Mouse (Mus musculus): ENCODE results near the gene Cyth1. TPM values are rescaled to one million over a fixed set of nuclear protein-coding genes. Genes with fewer than 3 reads are reported as not detected.

Gene Cyth1
- polyA plus RNA-seq, 1 experiment, result 4.5 TPM

DNA sequence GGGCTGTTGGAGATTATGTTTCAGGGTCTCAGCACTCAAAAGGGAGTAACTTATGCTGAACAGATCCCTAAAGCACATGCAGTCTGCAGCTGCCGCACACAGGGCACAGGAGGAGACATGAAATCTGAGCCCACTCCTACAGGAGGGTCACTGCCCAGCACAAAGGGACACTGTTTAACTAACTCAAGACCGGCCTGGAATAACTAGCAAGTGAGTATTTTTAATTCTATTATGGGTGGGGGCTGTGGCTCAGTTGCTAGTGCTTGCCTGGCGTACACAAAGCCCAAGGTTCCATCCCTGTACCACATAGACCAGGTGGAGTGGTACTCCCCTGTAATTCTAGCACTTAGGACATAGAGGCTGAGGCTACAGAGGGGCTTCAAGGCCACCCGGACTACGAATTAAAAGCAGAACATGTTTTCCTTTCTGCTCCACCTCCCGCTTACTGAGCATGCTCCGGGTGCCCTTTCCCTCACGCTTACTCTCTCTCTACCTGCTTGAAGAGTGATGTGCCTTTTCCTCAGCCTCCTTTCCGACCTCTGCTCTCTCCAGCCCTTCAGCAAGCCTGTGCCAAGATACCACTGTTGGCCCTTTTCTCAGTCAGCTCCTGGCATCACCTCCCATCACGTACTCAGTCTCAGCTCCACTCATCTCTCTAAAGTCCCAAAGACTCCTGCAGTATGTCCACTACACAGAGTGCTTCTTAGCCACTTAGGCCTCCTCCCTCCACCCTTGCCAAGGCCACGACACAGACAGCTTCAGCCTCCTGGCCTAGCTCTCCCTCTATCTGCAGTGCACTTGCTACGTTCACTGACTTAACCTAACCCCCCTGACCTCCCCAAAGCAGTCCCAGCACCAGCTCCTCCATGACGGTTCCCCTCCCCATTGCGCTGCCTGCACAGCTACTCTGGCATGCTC lies 8.9 kb downstream of the Cyth1 start:
- TF ChIP-seq GATA1 (IDR thresholded peaks at IDR 0.05; ENCODE audit: low read length), result no peak

DNA sequence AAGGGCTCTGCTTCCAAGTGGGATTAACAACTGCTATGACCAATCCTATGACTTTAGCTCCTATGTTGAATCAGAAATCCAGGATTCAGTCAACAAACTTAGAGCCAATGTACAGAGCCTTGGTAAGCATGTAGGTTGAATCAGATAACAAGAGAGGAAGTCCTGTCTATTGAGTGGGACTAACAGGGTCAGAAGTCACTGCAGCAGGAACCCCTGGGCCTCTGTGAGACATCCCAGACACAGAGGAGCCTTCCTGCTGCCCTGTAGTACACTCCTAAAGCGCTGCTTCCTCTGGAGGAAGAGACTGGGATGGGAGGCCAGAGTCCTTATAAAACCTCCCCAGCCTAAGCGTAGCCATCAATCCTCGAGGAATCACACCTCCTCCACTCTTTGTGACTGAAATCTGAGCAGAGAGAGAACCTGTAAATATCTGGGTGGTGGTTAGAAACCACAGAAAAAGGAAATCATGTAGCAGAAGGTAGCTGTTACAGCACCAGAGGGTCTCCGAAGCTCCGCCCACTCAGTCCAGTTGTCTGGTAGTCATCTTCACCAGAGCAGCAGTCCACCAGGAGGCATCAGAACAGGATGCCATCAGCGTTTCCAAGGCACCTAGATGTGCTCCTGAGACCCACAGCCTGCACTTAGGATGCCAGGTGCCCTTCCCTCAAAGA lies 11.7 kb downstream of the Cyth1 start:
- no peak for TF ChIP-seq GATA1 (IDR thresholded peaks at IDR 0.05; ENCODE audit: low read length)

DNA sequence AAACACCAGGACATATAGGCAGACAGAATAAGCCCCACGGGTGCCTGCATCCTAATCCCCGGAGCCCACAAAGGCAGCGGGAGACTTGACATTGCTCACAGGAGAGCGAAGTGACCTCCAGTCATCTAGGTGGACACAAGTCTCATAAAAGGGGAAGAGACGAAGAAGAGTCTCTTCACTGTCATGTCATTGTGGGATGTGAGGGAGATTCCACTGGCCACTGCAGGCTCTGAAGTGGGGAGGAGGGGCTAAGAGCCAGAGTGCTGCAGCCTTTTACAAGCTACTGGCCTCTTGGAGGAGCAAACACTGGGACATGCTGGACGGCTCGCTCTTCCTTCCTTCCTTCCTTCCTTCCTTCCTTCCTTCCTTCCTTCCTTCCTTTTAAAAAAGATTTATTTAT lies 13.5 kb downstream of the Cyth1 start:
- TF ChIP-seq GATA1 (IDR thresholded peaks at IDR 0.05; ENCODE audit: low read length), result no peak

- no peak for TF ChIP-seq GATA1 (IDR thresholded peaks at IDR 0.05; ENCODE audit: low read length)
Measured at GRCm38 (mm10) chr11:118234500-118234899, 13.9 kb downstream of the Cyth1 start.

- TF ChIP-seq GATA1 (IDR thresholded peaks at IDR 0.05; ENCODE audit: low read length), result no peak
Measured at GRCm38 (mm10) chr11:118233924-118234323, 14.5 kb downstream of the Cyth1 start.

- no peak for TF ChIP-seq GATA1 (IDR thresholded peaks at IDR 0.05; ENCODE audit: low read length)
Measured at GRCm38 (mm10) chr11:118232314-118232831, 16.0 kb downstream of the Cyth1 start.

- no peak for TF ChIP-seq GATA1 (IDR thresholded peaks at IDR 0.05; ENCODE audit: low read length)
Measured at GRCm38 (mm10) chr11:118229941-118230340, 18.5 kb downstream of the Cyth1 start.

DNA sequence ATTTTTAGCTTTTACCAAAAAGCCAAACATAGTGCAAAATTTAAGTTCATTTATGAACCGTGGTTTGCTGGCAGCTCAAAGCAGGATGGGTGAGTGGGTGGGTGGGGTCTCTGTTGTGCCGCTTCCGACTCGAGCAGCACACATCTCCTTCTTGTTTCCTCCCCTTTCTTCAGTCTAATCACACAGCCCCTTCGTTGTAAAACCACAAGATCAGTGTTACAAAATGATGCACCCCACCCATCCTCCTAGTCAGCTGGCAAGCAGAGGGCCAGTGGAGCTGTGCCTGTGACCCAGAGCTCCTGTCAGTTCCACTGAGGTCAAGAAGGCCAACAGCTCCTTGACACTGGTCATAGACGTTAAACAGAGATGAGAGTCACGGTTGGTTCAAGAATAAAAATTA lies 20.7 kb downstream of the Cyth1 start:
- no peak for TF ChIP-seq GATA1 (IDR thresholded peaks at IDR 0.05; ENCODE audit: low read length)

DNA sequence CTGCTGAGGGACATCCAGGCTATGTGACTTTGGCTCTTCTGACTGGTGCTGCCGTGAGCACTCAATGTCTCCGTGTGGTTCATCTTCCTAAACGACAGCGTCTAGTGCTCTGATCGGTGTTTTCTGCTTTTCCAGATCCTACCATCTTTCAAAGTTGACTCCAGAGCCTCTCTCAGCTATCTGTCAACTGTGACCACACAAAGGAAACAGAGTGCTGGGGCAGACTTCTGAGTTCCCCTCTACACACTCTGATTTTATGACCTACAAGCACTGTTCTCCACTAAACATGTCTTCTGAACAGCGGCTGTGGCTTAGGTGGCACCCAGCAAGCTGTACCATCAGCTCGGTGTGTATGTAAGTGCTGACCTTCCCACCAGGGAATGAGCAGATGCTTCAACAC lies 21.5 kb downstream of the Cyth1 start:
- no peak for TF ChIP-seq GATA1 (IDR thresholded peaks at IDR 0.05; ENCODE audit: low read length)

- TF ChIP-seq GATA1 (IDR thresholded peaks at IDR 0.05; ENCODE audit: low read length), result no peak
Measured at GRCm38 (mm10) chr11:118225862-118226261, 22.5 kb downstream of the Cyth1 start.

- TF ChIP-seq GATA1 (IDR thresholded peaks at IDR 0.05; ENCODE audit: low read length), result no peak
Measured at GRCm38 (mm10) chr11:118225056-118225836, 23.1 kb downstream of the Cyth1 start.

DNA sequence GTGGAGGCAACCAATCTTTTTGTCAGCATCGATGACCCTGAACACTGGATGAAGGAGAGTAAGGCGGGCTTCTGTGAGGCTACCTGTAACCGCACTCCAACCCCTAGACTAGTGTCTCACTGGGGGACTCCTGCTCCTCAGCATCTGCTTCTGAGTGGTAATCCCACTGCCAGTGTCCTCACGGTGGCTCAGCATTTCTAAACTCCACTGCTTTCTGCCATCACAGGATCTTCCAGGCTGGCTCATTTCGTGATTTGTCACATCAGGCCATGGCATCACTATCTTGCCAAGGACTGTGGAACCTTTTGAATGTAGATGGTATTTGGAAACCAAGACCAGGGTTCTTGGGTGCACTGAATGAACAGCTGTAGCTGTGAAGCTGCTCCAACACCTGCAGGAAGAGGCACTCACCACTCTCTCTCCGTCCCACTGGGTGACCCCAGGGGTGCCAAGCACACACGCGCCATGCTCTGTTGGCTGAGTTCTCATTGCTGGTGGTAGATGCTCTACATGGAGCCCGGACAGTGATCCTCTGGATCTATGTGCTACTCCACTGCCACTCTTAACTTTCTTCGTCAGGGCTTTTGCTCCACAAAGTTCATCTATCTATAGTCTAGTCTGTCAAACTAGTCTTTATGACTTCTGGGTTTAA lies 24.9 kb downstream of the Cyth1 start:
- no peak for TF ChIP-seq GATA1 (IDR thresholded peaks at IDR 0.05; ENCODE audit: low read length)

DNA sequence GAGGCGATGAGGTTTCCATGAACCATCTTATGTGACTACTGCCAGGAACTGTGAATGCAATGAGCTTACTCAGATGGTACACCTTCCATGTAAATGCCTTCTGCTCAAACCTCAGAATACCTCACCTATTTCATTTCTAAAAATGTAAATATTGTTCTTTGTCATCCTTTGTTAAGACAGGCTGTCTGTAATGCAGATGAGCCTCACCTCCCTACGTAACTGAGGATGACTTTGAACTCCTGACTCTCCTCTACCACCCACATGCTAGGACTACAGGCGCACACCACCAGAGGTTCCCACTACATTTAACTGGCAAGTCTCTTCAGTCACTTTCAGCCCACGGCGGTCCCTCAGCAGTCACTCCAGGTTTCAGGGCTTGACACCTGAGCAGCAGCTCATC lies 25.5 kb downstream of the Cyth1 start:
- no peak for TF ChIP-seq GATA1 (IDR thresholded peaks at IDR 0.05; ENCODE audit: low read length)

- no peak for TF ChIP-seq GATA1 (IDR thresholded peaks at IDR 0.05; ENCODE audit: low read length)
Measured at GRCm38 (mm10) chr11:118222351-118222885, 26.0 kb downstream of the Cyth1 start.

Data from G1E-ER4 (cell line).